Mouse (Mus musculus): Measurements from ENCODE around the gene Slc39a11. TPM values are rescaled to one million over a fixed set of nuclear protein-coding genes. Genes with fewer than 3 reads are reported as not detected.

Slc39a11 gene
- total and polyA plus RNA-seq, 3 experiments, result 43.2 to 54.4 (median 51.0) TPM

GRCm38 (mm10) chr11:113363739-113364138 is 286.1 kb downstream of the Slc39a11 start:
- in situ Hi-C loops (cut with MboI; ENCODE audit: low pct_ligation_motif_present, low pct_unique_long_range_greater_than_20kb, low sequenced_read_pairs) (no loop called here), dilution Hi-C loops (cut with MboI; ENCODE audit: extremely low pct_ligation_motif_present, extremely low pct_unique_long_range_greater_than_20kb, low sequenced_read_pairs) (no loop called here)
- no peak for TF ChIP-seq USF2 (conservative IDR thresholded peaks at IDR 0.05; ENCODE audit: low read depth, low read length)
- no peak for TF ChIP-seq MEF2A (IDR thresholded peaks at IDR 0.05; ENCODE audit: borderline replicate concordance, low read depth, low read length)
- TF ChIP-seq CHD2 (IDR thresholded peaks at IDR 0.05; ENCODE audit: low read length), result no peak
- no peak for TF ChIP-seq NELFE (IDR thresholded peaks at IDR 0.05; ENCODE audit: low read depth, low read length)
- Histone ChIP-seq H3K27me3 (replicated peaks) (no peaks in the 10 kb centered on the region), H3K36me3 (replicated peaks in 1 of 2; ENCODE audit: control insufficient read depth in 1 of 2, insufficient read depth in 1 of 2, low read length in 1 of 2) (peaks cover 2 to 71% of the 10 kb centered on the region in 2 experiments), H3K9ac (ENCODE audit: insufficient read depth, low read depth) (no peak overlapping the region), H3K79me2 (replicated peaks; ENCODE audit: control insufficient read depth, extremely low read depth, insufficient read depth, poor library complexity, severe bottlenecking) (no peaks in the 10 kb centered on the region), H3K27ac (ENCODE audit: insufficient read depth, low read depth) (no peak overlapping the region), H3K4me3 (replicated peaks in 1 of 3; ENCODE audit: low read depth in 2 of 3, low read length in 2 of 3, poor library complexity in 1 of 3) (no peak overlapping the region), H3K4me1 (ENCODE audit: control insufficient read depth in 1 of 2, insufficient read depth in 2 of 2) (peaks cover 0 to 3% of the 10 kb centered on the region in 2 experiments; a peak in 1 of 4 replicates), H3K9me3 (replicated peaks; ENCODE audit: low read length) (peaks cover 10% of the 10 kb centered on the region), H3K4me2 (ENCODE audit: insufficient read depth, low read depth, poor library complexity, severe bottlenecking) (no peak overlapping the region)
- no peak for DNase-seq (ENCODE audit: extremely low read depth)

GRCm38 (mm10) chr11:113362617-113363016 is 287.3 kb downstream of the Slc39a11 start:
- Histone ChIP-seq H3K4me2 (ENCODE audit: insufficient read depth, low read depth, poor library complexity, severe bottlenecking) (no peak overlapping the region), H3K4me3 (replicated peaks in 1 of 3; ENCODE audit: low read depth in 2 of 3, low read length in 2 of 3, poor library complexity in 1 of 3) (no peak overlapping the region), H3K9ac (ENCODE audit: insufficient read depth, low read depth) (no peak overlapping the region), H3K36me3 (replicated peaks in 1 of 2; ENCODE audit: control insufficient read depth in 1 of 2, insufficient read depth in 1 of 2, low read length in 1 of 2) (peaks cover 2 to 75% of the 10 kb centered on the region in 2 experiments), H3K4me1 (ENCODE audit: control insufficient read depth in 1 of 2, insufficient read depth in 2 of 2) (peaks cover 0 to 3% of the 10 kb centered on the region in 2 experiments; a peak in 1 of 4 replicates), H3K9me3 (replicated peaks; ENCODE audit: low read length) (peaks cover 14% of the 10 kb centered on the region), H3K27ac (ENCODE audit: insufficient read depth, low read depth) (no peak overlapping the region), H3K79me2 (replicated peaks; ENCODE audit: control insufficient read depth, extremely low read depth, insufficient read depth, poor library complexity, severe bottlenecking) (no peaks in the 10 kb centered on the region), H3K27me3 (replicated peaks) (no peaks in the 10 kb centered on the region)
- DNase-seq (ENCODE audit: extremely low read depth), result no peak
- dilution Hi-C loops (cut with MboI; ENCODE audit: extremely low pct_ligation_motif_present, extremely low pct_unique_long_range_greater_than_20kb, low sequenced_read_pairs) (no loop called here), in situ Hi-C loops (cut with MboI; ENCODE audit: low pct_ligation_motif_present, low pct_unique_long_range_greater_than_20kb, low sequenced_read_pairs) (no loop called here)
- TF ChIP-seq JUND (conservative IDR thresholded peaks at IDR 0.05; ENCODE audit: low read depth, low read length) (no peak), IRF4 (IDR thresholded peaks at IDR 0.05; ENCODE audit: low read depth, low read length) (no peak), BHLHE40 (IDR thresholded peaks at IDR 0.05; ENCODE audit: low read depth, low read length) (no peak), ELF1 (IDR thresholded peaks at IDR 0.05; ENCODE audit: low read depth, low read length) (no peak), KAT2A (IDR thresholded peaks at IDR 0.05; ENCODE audit: insufficient replicate concordance, low read length) (no peak), MAFK (IDR thresholded peaks at IDR 0.05; ENCODE audit: insufficient replicate concordance, low read length) (no peak), CTCF (conservative IDR thresholded peaks at IDR 0.05 in 1 of 2, IDR thresholded peaks at IDR 0.05 in 1 of 2; ENCODE audit: low read depth in 2 of 2, low read length in 2 of 2) (no peak)

DNA sequence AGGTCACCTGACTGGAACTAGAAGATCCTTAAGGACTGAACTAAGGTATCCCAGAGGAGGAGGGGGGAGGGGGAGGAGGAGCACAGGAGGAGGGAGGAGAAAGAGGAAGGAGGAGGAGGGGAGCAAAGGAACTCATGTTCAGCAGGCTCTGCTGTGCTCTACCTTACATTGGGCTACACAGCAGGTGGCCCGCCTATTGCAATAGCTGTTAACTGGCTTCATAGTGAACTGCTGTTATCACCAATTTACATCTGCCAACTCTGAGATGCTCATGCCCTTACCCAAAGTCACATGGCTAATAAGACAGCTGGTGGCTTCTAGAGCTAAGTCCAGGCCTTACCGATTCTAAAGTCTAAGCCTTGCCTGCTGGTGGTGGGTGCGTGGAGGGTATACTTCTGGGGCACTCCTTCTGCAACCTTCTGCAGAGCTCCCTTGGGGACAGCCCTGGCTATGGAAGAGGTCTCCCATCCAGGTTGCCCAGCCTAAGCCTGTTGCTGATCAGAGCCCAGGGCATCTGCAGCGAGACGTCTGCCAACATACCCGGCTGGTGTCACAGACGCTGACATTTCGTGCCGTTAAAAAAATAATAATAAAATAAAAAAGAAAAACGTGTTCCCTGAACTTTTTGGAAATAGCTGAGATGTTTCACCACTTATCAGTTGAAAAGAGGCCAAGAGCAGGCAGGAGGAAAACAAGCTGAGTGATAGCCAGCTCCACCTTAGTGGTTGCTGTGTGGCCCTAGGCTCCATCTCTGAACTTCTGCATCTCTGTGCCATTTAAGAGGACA is 289.6 kb downstream of the Slc39a11 start:
- H3K4me1 ChIP-seq (ENCODE audit: control insufficient read depth in 1 of 2, insufficient read depth in 2 of 2), result peaks cover 0 to 10% of the 10 kb centered on the region in 2 experiments; a peak in 2 of 4 replicates
- H3K4me3 ChIP-seq (replicated peaks in 1 of 3; ENCODE audit: low read depth in 2 of 3, low read length in 2 of 3, poor library complexity in 1 of 3), result no peak overlapping the region
- no peak overlapping the region for H3K27ac ChIP-seq (ENCODE audit: insufficient read depth, low read depth)
- TF ChIP-seq IRF4 (IDR thresholded peaks at IDR 0.05; ENCODE audit: low read depth, low read length) (no peak), JUND (conservative IDR thresholded peaks at IDR 0.05; ENCODE audit: low read depth, low read length) (no peak), BHLHE40 (IDR thresholded peaks at IDR 0.05; ENCODE audit: low read depth, low read length) (no peak)
- H3K79me2 ChIP-seq (replicated peaks; ENCODE audit: control insufficient read depth, extremely low read depth, insufficient read depth, poor library complexity, severe bottlenecking), result no peaks in the 10 kb centered on the region
- H3K4me2 ChIP-seq (ENCODE audit: insufficient read depth, low read depth, poor library complexity, severe bottlenecking), result no peak overlapping the region
- peaks cover 2 to 73% of the 10 kb centered on the region in 2 experiments for H3K36me3 ChIP-seq (replicated peaks in 1 of 2; ENCODE audit: control insufficient read depth in 1 of 2, insufficient read depth in 1 of 2, low read length in 1 of 2)
- no peak overlapping the region for H3K9ac ChIP-seq (ENCODE audit: insufficient read depth, low read depth)
- H3K27me3 ChIP-seq (replicated peaks), result no peaks in the 10 kb centered on the region
- dilution Hi-C loops (cut with MboI; ENCODE audit: extremely low pct_ligation_motif_present, extremely low pct_unique_long_range_greater_than_20kb, low sequenced_read_pairs), result no loop called here
- in situ Hi-C loops (cut with MboI; ENCODE audit: low pct_ligation_motif_present, low pct_unique_long_range_greater_than_20kb, low sequenced_read_pairs), result no loop called here
- H3K9me3 ChIP-seq (replicated peaks; ENCODE audit: low read length), result peaks cover 14% of the 10 kb centered on the region
- DNase-seq (ENCODE audit: extremely low read depth), result no peak

Measured in CH12.LX (cell line).